Mouse (Mus musculus) brain, embryonic 18.5 days (tissue): ENCODE results near the gene Zfp316.

Experiments
- DNase-seq: peaks from one replicate; pipeline ENCODE4 v3.0.0-alpha.2; 2012; ENCODE audit warnings: low read depth, low spot score

The Zfp316 gene

GRCm38 (mm10) chr5:143222287-143222686 lies 47.5 kb downstream of the Zfp316 start:
- DNase-seq: no peak

DNA sequence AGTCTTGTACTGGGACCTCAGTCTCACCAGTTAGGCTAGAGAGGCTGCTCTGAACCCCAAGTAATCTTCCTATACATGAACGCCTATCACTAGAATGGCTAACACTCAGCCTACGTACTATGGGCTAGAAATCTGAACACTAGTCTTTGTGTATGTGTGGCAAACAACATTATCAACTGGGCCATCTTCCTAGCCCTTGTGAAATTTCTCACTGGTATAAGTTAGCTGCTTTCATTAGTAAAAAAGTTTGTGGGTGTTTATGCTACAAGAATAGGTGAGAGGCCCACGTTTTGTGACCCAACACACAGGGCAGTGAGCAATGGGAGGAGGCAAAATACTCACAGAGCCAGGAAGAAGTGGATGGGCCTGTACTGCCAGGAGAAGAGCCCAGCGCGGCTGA lies 48.8 kb downstream of the Zfp316 start:
- no peak for DNase-seq

DNA sequence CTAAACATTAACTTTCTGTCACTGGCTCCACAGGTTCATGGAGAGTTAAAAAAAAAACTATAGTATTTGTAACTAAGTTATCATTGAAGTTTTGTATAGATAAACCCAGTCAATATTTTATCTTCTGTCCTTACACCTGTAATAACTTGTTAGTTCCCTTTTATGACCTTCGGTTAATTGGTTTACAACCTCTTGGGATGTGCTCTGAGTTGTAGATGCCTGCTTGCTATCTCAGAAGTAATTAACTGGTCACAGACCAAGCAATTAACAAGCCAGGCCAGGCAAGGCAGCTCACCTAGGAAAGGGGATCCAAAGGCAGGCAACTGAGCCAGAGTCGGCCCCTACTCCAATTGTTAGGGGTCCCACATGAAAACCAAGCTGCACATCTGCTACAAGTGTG lies 56.0 kb downstream of the Zfp316 start:
- DNase-seq: no peak

DNA sequence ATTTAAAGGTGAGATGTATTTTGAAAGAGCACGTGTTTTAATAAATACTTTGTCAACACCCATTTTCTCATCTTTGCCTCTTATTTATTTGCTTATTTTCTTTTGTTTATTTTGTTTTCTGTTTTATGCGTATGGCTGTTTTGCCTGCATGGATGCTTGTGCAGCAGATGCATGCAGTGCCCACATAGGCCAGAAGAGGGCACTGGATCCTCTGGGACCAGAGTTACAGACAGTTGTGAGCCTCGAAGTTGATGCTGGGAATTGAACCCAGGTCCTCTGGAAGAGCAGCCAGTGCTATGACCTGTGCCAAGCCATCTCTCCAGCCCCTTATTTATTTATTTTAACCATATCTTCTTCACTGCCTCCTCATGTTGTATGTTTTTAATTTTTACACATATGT lies 64.8 kb downstream of the Zfp316 start:
- DNase-seq: no peak
